Mouse (Mus musculus): ENCODE results near the gene Hes7.

The Hes7 gene

GRCm38 (mm10) chr11:69088103-69088855 lies 31.9 kb upstream of the Hes7 start, which contains the start of gene Vamp2:
Gene Vamp2 (plus strand): TSS chr11:69088490.
- DNase-seq: peak; percentile 99

- no peak for DNase-seq
Observed at GRCm38 (mm10) chr11:69088856-69089615, 31.2 kb upstream of the Hes7 start.

DNA sequence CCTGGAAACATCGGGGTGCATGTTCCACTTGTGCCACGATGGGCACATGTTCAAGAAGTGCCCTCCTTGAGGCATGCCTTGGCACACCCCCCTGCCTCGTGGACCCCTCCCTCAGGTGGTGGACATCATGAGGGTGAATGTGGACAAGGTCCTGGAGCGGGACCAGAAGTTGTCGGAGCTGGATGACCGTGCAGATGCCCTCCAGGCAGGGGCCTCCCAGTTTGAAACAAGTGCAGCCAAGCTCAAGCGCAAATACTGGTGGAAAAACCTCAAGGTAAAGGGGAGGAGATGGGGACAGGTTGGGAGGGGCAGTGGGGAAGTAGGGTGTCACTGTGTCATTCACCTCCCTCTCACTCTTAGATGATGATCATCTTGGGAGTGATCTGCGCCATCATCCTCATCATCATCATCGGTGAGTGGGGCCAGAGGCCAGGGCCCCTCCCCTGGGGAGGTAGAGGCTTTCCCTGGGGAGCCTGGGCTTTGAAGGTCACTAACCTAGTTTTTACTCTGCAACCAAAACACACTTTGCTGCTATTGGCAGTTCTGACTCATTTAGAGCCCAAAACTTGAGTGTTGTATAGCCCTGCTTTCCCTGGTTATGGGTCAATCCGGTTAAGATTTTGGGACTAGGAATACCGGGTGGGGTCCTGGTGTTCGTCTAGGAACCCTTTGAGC lies 30.5 kb upstream of the Hes7 start:
- DNase-seq: peak; percentile 52 to 59

DNA sequence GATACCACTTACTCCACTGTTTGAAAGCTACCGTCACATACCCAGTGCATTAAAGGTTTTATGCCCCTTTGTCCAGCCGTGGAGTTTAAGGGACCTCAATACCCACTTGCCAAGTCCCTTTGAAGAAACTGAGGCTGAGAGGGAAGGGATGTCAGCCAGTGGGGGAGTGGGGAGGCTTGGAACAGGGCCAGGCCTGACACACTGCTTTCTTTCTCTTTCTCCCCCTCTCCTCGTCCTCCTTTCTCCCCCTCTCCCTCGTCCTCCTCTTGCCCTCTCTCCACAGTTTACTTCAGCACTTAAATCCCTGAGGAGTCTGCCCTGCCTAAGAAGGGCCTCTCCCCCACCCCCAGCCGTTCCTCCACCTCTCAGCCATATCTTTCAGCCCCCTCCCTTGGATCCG lies 29.8 kb upstream of the Hes7 start:
- DNase-seq: peak in 1 of 2 experiments; percentile 27

DNA sequence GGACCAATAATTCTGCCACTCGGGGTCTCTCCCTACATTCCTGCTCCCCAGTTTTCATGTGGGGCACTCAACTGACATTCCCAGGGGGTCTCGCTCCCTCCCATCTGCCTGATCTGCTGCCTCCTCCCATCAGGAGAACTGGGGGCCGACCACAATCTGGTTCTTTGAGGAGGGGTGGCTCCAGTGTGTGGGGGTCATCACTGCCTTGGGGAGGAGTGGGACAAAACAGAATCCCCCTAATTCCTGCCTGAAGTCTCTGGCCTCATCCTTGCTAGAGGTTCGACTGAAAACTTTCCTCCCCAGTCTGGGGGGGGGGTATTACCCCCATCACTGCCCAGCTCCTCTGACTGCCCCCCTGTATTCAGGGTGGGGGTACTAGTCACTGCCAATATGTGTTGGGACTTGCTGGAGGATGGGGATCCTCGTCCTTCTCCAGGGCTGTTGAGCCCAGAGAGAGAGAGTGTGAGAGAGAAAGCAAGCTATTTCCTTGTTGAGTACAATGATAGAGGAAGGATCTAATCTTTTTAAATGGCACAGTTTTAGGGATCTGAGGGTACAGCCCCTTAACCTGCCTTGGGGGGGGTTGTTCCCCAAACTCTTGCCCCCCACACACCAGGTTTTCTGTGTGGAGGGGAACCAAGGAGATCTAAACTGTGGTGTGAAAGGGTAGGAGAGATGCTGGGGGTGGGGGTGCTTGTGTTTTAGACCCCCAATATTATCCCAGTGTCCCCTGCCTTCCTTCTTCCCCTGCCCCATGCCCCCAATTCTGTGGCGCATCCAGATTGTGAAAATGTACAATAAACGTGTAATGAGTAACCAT lies 28.4 kb upstream of the Hes7 start:
- peak; percentile 18 to 19 for DNase-seq

DNA sequence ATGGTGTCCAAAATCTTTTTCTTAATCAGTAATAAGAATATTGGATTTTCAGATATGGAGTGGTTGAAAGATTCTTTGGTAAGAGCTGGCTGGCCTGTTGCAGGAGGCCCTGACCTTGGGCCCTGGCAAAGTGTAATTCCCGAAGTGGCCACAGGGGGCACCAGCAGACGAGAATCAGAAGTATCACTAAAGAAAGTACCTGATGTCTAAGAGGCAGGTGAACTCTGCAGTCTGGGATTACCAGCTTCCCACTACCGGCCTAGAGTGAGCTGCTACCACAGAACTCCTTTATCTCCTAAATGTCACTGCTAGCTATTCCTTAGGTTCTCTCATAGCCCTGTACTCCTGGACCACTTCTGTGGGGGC lies 27.8 kb upstream of the Hes7 start:
- peak; percentile 93 to 97 for DNase-seq

DNA sequence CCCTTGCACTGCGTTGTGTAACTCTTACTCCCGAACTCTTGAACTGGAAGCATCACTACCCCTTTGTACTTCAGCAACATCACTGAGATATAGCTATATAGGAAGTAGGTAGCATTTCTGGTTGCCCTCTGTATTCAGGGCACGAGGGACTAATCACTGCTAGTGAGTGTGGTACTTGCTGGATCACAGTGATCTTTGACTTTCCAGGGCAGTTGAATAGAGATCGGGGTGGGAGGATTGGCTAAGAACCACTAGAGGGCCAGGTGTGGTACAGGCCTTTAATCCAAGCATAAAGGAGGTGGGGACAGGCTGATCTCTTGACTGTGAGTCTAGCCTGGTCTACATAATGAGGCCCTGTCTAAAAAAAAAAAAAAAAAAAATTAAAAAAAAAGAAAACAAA lies 27.3 kb upstream of the Hes7 start:
- DNase-seq: peak in 1 of 2 experiments; percentile 30

DNA sequence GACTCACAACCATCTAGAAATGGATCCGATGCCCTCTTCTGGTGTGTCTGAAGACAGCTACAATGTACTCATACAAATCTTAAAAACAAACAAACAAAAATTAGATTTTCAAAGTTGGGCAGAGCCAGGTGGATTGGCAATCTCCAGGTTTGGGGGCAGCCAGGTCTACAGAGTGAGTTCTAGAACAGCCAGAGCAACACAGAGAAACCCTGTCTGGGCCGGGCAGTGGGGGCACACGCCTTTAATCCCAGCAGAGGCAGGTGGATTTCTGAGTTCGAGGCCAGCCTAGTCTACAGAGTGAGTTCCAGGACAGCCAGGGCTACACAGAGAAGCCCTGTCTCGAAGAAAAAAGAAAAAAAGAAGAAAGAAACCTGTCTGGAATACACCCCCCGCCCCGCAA lies 26.3 kb upstream of the Hes7 start:
- peak in 1 of 2 experiments; percentile 17 for DNase-seq

DNA sequence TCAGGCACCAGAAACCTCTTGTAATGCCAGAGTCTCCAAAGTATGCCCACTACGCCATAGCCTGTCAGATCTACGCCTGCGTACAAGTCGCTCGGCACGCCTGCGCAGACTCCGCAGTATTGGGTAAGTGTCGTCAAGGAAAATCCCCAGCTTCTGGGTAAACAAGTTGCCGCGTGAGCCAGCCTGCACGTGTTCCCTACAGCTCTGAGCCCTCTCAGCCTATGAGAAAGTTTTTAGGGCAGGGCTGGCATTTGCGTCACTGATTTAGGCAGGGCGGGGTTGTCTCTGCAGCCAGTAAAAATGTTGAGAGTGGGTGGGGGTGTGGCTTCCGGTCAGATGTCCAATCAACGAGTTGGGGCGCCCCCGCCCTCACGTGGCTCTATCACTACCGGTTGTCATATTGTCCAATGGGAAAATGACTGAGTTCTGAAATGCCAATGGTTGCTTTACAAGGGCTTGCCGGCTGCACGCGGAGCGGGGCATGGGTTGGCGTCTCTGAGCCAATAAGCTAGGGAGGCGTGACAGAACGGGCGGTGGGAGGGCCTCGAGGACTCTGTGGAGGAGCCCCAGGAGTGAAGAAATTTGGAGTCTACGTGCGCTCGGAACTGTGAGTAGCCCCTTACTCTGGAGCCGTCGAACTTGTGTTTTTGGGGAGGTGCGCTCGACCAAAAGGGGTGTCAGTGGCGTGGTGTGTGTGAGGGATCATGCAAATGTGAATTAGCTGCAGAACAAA lies 25.3 kb upstream of the Hes7 start, which contains the start of gene Per1:
Gene Per1 (plus strand): TSS at position 521 of the 733 bp plus-strand sequence.
- DNase-seq: peak; percentile 99

- DNase-seq: no peak
Observed at GRCm38 (mm10) chr11:69095511-69096231, 24.5 kb upstream of the Hes7 start.

DNA sequence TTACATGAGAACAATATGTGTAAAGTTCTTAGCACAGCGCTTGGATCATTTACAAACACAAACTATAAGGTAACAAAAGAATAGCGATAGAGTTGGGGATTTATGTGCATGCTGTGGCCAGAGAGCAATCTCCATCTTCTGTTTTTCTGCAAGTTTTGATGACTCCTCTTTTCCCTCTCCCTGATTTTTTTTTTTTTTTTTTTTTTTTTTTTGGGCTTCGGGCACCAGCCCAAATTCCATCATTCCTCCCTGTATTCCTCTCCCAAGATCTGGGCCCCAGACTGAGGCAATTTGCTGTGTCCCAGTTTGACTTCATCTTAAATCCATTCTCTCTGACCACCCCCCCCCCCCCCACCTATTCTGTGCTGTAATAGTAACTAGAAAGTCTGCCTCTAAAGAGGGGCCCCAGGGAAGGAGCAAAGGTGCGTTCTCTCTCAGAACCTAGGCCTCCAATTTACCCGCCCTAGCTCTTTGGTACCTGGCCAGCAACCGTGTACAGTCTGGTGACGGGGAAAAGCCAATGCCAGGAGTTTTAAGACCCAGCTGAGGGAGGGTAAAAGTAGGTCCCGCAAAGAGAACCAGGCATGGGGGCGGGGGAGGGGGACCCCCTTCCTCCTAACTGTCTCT lies 23.7 kb upstream of the Hes7 start:
- DNase-seq: no peak

DNA sequence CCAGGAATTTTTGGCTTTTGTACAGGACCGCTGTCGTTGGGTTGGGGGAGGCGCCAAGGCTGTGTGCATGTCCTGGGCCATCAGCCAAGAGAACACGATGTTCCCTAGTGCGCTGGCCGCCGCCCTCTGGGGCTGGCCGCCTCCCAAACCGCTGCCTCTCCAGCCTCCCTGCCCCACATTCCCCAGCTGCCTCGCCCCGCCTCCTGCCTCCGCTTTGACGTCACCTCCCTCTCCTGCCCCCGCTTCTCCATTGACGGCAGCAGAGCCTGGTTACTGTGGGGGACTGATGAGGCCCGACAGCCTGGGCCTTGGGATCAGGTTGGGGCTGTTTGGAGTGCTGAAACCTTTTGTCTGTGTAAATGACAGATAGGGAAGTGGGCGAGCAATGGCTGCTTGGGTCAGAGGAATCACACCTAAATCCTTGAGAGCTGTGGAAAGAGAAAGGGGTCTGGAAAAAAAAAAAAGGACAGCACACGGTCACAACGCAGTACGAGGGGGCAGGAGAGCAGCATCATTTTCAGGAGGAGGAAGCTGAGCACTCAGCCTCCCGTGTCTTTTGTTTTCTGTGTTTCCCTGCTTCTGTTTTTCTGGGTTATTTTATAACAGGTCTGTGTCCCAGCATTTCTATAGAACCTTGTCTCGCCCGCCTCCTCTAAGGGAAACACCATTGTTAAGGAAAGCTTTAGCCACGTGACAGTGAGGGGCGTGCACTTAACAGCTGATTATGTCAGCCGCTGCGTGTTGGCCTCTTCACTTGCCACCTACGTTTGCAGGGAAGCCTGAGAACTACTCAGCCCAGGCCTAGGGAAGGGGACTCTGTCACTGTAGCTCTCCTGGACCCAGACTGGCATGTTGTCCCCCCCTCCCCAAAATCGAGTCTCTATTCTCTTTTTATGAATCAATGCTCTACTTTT lies 23.0 kb upstream of the Hes7 start:
- peak; percentile 90 to 94 for DNase-seq

DNA sequence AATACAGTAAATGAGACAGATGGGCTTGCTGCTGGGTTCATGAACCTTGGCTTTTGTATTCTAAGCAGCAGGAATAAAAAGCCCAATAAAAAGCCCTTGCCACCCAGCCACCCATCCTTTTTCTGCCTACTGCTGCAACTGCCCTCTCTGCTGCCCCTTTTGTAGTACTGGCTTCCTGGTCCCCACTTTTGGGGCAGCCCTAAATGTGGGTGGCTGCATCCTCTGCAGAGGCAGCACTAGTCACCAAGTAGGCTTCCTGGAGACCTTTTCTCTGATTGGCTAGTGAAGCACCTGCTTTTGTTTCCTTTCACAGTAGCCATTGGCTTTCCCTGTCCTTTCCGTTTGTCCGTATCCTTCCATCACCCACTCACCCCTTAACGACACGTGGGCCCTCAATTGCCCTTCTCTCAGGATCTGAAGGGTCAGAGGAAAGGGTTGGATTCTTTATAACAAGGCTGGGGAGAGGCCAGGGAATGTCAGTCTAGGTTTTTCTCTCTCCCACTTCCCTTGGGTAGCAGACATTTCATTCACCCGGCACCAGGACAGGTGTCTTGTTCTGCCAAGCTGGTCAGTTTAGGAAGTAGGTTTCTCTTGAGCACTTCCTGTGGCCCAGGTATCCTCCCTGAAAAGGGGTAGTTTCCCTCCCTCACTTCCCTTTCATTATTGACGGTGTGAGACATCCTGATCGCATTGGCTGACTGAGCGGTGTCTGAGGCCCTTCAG lies 22.0 kb upstream of the Hes7 start:
- DNase-seq: no peak

GRCm38 (mm10) chr11:69098762-69099091 lies 21.5 kb upstream of the Hes7 start:
- DNase-seq: peak; percentile 99

- peak; percentile 89 to 91 for DNase-seq
Observed at GRCm38 (mm10) chr11:69099177-69099914, 20.9 kb upstream of the Hes7 start.

- peak; percentile 88 to 92 for DNase-seq
Observed at GRCm38 (mm10) chr11:69099915-69100345, 20.3 kb upstream of the Hes7 start.

GRCm38 (mm10) chr11:69100639-69101360 lies 19.4 kb upstream of the Hes7 start:
- peak; percentile 30 to 34 for DNase-seq
